Mouse (Mus musculus): ENCODE measurements at regions not wholly inside any gene's neighbourhood (a gene's known extent, or its start where the extent isn't known, plus 50 kb on each side); places are given as distances from the start of the nearest gene placed in this dataset.
A peak's percentile ranks its signal among the peaks of the same experiment; 100 is the strongest.
"Not testable (repeated sequence)": the region's sequence is repeated elsewhere in the genome, so short reads cannot be mapped to it uniquely, and the experiment has no call there.

DNA sequence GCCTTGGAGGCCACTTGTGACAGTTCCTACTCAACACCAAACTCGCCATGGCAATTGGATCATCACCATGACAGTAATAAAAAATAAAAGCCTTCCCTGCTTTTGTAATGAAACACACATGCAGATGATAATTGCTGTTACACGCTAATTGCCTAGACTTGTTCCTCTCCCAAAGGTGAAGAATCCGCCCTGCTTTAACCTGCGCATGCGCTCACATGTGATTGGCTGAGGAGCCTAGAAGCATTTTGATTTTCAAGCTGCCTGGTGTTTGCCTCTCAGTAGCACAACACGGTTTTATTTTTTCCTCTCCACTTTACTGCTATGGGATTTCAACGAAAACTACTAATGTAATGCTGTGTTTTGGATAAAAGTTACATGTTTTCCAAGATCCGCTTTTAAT is 128.0 kb upstream of the Nebl start:
- no peak for DNase-seq (ENCODE audit: low read depth)
- TF ChIP-seq CTCF (IDR thresholded peaks at IDR 0.05; ENCODE audit: borderline replicate concordance, extremely low read depth, insufficient read depth, insufficient read length): no peak
- no peak for TF ChIP-seq POLR2A (IDR thresholded peaks at IDR 0.05; ENCODE audit: borderline replicate concordance, extremely low read depth, insufficient read depth, insufficient read length, poor library complexity, severe bottlenecking)

DNA sequence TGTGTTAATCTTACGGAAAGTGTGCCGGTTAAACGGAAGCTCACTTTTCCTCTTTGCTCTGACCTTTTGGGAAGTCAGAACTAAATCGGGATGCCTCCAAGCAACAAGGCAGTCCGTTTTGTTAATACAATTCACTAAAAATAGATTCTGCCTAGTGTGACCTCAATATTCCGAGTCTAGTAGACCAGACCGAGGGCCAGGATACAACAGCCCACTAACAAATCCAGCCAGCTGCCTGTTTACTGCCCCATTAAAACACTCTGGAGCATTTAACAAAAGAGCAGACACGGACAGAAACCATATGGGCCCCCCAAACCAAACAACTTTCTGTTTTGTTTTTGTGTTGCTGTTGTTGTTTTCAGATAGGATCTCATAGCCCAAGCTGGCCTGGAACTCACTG is 127.1 kb upstream of the Nebl start:
- TF ChIP-seq CTCF (IDR thresholded peaks at IDR 0.05; ENCODE audit: borderline replicate concordance, extremely low read depth, insufficient read depth, insufficient read length): no peak
- no peak for TF ChIP-seq POLR2A (IDR thresholded peaks at IDR 0.05; ENCODE audit: borderline replicate concordance, extremely low read depth, insufficient read depth, insufficient read length, poor library complexity, severe bottlenecking)
- DNase-seq (ENCODE audit: low read depth): peak; percentile 39

DNA sequence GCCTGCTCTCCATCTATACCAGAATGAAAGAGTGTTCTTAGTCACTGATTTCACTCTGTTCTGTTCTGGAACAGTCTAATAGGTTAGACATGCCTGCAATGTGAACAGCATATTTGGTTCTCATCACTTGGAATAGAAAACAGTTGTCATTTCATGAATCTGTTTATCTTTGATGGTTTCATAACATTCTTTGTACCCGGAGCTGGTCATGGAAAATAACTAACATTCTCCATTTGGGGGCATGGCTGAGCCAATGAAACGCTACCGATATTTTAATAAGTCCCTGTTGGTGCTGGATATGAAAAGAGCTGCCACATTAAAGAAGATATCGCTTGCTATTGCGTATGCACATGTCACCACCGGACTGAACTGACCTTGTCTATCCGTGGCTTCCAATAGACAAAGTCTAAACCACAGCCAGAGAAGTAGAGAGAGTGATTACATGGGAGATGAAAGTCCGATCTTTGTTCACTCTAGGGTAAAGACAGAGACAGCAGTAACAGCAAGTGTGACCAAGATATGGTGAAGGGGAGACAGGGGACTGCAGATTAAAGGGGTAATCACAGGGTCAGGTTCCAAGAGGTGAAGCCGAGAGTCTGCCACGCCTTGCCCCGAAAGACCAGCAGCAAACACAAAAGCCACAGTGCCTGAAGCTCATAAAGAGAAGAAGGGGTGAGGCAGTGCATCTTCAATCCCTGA is 124.5 kb upstream of the Nebl start:
- no peak for DNase-seq (ENCODE audit: low read depth)
- TF ChIP-seq POLR2A (IDR thresholded peaks at IDR 0.05; ENCODE audit: borderline replicate concordance, extremely low read depth, insufficient read depth, insufficient read length, poor library complexity, severe bottlenecking) (no peak), CTCF (IDR thresholded peaks at IDR 0.05; ENCODE audit: borderline replicate concordance, extremely low read depth, insufficient read depth, insufficient read length) (no peak)

DNA sequence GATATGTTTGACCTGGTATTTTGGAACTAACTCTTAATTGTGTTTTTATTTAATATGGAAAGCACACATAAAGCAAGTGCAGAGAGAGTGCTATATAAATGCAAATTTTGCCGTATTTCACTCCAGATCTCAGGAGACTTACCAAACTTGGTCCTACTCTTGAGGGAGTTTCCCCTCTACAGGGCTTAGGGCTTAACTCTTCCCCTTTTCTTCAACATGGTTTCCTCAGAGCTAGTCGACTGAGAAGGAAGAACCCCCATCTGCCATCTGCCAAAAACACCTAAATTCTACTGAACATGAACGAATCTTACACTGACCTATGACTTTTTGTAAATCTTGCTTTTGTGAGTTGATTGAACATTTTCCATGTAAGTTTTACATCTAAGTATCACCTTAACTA is 122.8 kb upstream of the Nebl start:
- no peak for DNase-seq (ENCODE audit: low read depth)
- TF ChIP-seq CTCF (IDR thresholded peaks at IDR 0.05; ENCODE audit: borderline replicate concordance, extremely low read depth, insufficient read depth, insufficient read length) (no peak), POLR2A (IDR thresholded peaks at IDR 0.05; ENCODE audit: borderline replicate concordance, extremely low read depth, insufficient read depth, insufficient read length, poor library complexity, severe bottlenecking) (no peak)

DNA sequence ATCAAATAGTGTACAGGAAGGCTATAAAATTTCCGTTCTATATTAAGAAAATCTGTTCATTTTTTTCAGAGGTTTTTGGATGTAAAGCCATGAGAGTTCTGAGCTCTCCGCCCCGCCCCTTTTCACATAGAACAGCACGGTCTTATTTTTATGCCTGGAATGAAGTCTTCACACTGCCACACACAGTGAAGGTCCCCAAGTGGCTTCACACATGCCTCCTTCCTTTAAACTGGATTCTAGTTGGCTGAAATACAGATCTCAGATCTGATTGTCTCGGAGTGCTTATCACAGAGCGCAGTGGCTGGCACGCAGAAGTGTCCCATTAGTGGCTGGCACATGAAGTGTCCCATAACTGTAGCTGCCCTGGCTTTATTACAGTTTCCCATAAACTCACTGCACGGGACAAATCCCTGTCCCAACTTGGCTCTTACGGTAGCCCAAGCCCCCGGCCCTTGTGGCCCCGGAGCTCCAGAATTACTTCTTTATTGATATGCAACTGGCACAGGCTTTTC is 122.3 kb upstream of the Nebl start:
- peak; percentile 86 for DNase-seq (ENCODE audit: low read depth)
- no peak for TF ChIP-seq CTCF (IDR thresholded peaks at IDR 0.05; ENCODE audit: borderline replicate concordance, extremely low read depth, insufficient read depth, insufficient read length)

DNA sequence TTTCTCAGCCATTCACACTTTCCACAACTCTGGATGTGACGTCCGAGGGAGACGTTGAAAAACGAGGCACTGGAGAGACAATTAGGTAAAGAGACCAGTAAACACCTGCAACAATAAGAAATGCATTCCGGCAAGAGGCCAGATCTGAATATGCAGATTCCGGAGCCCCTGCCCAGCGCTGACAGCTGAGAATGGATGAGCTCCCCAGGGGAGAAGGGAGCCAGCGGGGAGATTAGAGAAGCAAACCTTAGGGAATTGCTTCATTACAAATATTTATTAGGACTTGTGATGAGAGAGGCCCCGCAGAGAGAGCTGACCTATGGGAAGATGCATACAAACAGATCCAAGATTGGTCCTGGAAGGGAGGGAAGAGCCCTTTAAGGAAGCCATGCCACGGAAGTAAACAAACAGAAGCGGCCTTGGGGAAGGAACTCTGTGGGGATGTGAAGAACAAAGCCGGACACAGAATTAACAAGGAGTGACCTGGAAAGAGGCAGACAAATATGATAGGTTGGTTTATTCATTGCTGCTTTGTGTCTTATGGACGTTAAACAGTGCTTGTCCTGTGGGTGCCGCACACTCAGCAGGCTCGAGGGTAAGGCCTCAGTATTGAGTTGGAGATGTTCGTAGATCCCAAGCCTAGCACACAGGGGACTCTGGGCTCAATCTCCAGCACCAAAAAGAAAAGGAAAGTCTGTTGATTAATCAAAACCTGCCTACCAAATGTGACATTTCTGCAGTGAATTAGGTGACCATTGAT is 121.7 kb upstream of the Nebl start:
- TF ChIP-seq CTCF (IDR thresholded peaks at IDR 0.05; ENCODE audit: borderline replicate concordance, extremely low read depth, insufficient read depth, insufficient read length) (no peak), POLR2A (IDR thresholded peaks at IDR 0.05; ENCODE audit: borderline replicate concordance, extremely low read depth, insufficient read depth, insufficient read length, poor library complexity, severe bottlenecking) (no peak)
- DNase-seq (ENCODE audit: low read depth): peak; percentile 54

DNA sequence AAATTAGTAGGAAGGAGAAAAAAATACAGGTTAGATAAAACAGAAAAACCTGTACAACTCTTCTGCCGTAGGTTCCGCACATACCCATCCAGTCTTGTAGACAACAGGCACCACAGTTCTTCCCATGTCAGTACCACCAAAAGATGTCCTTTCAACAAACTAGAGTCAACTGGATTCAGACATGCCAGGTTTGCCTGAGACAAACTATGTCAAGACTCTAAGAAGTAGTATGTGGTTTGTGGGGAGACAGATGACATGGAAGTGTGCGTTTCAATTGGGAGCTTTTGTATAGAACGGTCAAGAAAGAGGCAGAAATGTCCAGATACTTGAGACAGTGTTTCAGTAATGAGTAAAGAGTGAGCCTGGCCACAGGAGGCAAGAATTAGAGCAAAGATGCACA is 119.5 kb upstream of the Nebl start:
- no peak for DNase-seq (ENCODE audit: low read depth)
- TF ChIP-seq POLR2A (IDR thresholded peaks at IDR 0.05; ENCODE audit: borderline replicate concordance, extremely low read depth, insufficient read depth, insufficient read length, poor library complexity, severe bottlenecking): no peak
- TF ChIP-seq CTCF (IDR thresholded peaks at IDR 0.05; ENCODE audit: borderline replicate concordance, extremely low read depth, insufficient read depth, insufficient read length): no peak

DNA sequence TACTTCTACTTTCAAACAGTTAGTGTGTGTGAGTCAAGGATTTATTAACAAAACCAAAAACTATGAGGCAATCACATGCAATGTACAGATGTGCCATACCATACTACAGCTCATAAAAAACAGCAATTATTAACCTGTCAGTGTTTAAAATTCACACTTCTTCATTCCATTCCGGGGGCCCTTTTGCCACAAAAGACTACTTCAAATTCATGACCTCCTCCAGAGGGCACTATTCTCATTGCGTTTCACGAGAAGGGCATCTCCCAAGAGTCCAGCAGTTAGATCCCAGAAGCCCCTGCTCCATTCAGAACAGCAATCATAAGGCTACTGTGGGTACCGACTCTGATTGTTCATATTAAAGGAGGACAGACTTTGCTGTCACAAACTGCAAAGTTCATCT is 118.0 kb upstream of the Nebl start:
- DNase-seq (ENCODE audit: low read depth): peak; percentile 30
- TF ChIP-seq CTCF (IDR thresholded peaks at IDR 0.05; ENCODE audit: borderline replicate concordance, extremely low read depth, insufficient read depth, insufficient read length) (peak; percentile 12; the same call in 1 of the 2 replicates), POLR2A (IDR thresholded peaks at IDR 0.05; ENCODE audit: borderline replicate concordance, extremely low read depth, insufficient read depth, insufficient read length, poor library complexity, severe bottlenecking) (no peak)

DNA sequence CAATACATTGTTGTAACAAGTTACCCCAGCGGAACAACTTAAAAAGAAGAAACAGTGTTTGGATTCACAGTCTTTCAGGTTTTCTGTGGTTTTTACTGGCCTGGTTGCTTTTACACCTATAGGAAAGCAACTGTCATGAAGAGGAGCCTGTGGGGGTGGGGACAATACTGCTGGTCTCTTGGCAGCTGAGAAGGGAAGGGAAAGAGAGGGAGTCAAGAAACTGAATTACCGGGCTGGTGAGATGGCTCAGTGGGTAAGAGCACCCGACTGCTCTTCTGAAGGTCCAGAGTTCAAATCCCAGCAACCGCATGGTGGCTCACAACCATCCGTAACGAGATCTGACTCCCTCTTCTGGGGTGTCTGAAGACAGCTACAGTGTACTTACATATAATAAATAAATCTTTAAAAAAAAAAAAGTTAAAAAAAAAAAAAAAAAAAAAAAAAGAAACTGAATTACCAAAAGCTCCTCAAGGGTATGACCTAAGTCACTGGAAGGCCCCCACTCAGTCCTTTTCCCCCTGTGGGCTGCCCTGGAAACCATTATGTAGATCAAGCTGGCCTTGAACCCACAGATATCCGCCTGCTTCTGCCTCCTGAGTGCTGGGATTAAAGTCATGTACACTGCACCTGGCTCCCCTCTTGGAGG is 114.3 kb upstream of the Nebl start:
- not testable (repeated sequence) for DNase-seq (ENCODE audit: low read depth)

DNA sequence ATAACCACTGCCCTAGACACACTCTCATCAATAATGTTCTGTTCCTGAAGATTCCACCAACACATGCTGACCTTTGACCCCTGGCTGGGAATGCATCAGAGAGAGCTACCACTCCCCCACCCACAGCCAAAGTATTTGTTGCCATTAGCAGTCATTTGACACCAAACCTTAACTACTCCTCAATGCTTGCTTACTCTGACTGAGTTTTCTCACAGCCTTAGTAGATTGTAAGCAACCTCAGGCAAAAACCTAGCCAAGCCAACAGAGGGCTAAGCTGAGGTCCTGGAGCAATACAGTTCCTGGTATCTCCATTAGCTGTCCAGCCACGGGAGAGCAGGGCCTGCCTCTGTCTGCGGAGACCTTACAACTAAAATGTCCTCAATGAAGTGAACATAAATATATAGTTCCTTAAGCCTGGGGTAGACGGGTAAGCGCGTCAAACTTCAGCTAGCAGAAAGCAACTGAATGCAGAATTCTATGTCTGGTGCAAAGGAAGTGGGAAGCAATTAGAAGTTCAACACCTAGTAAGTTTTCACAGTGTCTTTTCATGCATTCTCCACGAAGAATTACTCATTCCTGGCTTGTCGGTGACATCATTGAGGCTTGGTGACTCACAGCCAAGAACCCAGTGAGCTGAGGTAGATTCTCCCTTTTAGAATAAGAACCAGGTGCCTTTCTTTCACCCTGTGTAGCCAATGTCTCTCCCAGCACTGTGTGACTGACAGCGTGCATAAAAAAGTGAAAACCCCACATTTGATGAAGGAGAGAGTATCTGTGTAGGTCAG is 113.6 kb upstream of the Nebl start:
- DNase-seq (ENCODE audit: low read depth): no peak
- TF ChIP-seq POLR2A (IDR thresholded peaks at IDR 0.05; ENCODE audit: borderline replicate concordance, extremely low read depth, insufficient read depth, insufficient read length, poor library complexity, severe bottlenecking): no peak
- no peak for TF ChIP-seq CTCF (IDR thresholded peaks at IDR 0.05; ENCODE audit: borderline replicate concordance, extremely low read depth, insufficient read depth, insufficient read length)

DNA sequence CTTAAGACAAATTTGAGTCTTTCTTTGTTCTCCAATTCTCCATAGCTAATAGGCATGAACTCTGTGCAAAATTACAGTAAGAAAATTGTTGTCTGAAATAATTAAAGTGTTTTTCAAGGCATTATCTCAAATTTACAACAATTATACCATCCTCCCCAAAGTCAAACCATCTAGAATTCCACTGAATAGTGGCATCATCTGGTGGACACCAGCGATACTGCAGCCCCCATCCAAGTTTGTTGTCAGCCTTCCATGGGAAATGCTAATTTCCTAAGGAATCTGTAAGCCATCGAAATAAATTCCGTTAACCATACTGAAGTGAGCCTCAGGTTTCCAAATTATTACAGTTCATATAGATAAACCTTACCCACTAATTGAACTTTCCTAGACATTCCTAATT is 110.7 kb upstream of the Nebl start:
- DNase-seq (ENCODE audit: low read depth): peak; percentile 74
- TF ChIP-seq CTCF (IDR thresholded peaks at IDR 0.05; ENCODE audit: borderline replicate concordance, extremely low read depth, insufficient read depth, insufficient read length): peak; percentile 78; the same call in 1 of the 2 replicates
- no peak for TF ChIP-seq POLR2A (IDR thresholded peaks at IDR 0.05; ENCODE audit: borderline replicate concordance, extremely low read depth, insufficient read depth, insufficient read length, poor library complexity, severe bottlenecking)
